Mouse (Mus musculus): ENCODE measurements at regions not wholly inside any gene's neighbourhood (a gene's known extent, or its start where the extent isn't known, plus 50 kb on each side); places are given as distances from the start of the nearest gene placed in this dataset.

DNA sequence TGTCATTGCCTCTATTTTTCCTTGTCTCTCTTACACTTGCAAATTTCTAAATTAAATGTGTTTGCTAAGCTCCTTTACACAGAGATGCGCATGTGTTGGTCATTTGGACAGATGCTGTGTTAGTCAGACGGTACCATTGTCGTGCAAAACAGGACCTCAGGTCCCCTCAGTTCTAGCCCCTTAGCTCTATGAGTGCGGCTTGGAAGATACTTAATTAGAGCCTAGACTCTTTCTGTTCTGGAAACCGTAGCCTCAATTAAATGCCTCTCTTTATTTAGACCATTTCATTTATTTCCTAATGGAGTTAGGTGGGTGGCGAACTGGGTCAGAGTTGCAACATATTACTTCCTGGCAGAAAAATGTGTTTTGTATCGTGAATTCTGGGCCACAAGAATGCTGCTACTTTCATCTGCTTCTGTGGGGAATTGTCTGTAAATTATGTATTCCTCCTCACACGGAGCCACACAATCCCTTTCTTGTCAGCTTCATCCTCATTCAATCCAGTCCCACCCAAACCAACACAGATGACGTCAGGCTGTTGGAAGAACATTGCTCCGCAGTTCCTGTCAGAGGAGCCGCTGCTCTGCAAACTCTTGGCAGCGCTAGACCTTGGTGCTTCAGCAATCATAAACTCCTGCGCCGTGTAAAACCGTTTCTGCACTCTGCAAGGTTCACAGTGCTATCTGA is 345.4 kb upstream of the Nova1 start (continued):
- TF ChIP-seq ETS1 (IDR thresholded peaks at IDR 0.05; ENCODE audit: low read depth, low read length) (no peak), NELFE (IDR thresholded peaks at IDR 0.05; ENCODE audit: low read depth, low read length) (no peak), EP300 (IDR thresholded peaks at IDR 0.05; ENCODE audit: low read depth in 1 of 2, low read length in 2 of 2) (no peak), USF1 (IDR thresholded peaks at IDR 0.05; ENCODE audit: low read depth, low read length) (no peak), BHLHE40 (IDR thresholded peaks at IDR 0.05; ENCODE audit: borderline replicate concordance, low read depth, low read length) (no peak)

DNA sequence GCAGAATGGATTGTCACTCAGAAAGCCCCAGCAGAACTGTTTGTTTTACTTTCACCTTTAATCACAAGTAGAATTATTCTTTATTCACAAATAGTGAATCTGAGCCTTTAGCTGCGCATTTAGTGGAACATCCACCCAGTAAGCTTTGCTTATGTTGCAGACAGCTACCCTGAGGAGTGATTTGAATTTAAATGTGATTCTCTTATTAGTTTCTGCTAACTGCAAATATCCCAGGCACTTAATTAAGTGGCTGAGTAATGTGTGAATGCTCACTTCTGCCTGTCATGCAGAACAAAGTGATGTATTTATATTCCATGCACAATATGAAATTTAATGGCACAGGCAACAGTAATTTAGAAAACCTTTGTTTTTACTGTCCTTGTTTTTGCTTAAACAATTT is 344.4 kb upstream of the Nova1 start:
- no peaks in the 10 kb centered on the region for H3K4me1 ChIP-seq (ENCODE audit: control insufficient read depth in 1 of 2, insufficient read depth in 2 of 2, low read length in 2 of 2)
- no peak for DNase-seq (ENCODE audit: low read depth, low spot score)
- no peak overlapping the region for H3K9ac ChIP-seq (ENCODE audit: control insufficient read depth, low read depth, low read length, poor library complexity, severe bottlenecking)
- no peak overlapping the region for H3K4me3 ChIP-seq (ENCODE audit: control insufficient read depth in 1 of 2, insufficient read depth in 1 of 2, low read depth in 2 of 2, low read length in 2 of 2)
- H3K36me3 ChIP-seq (ENCODE audit: control insufficient read depth in 1 of 2, insufficient read depth in 2 of 2, low read length in 2 of 2) = no peaks in the 10 kb centered on the region
- H3K27me3 ChIP-seq (ENCODE audit: control insufficient read depth in 1 of 2, insufficient read depth in 2 of 2, low read length in 2 of 2) = no peaks in the 10 kb centered on the region; a peak in 1 of 4 replicates
- H3K79me2 ChIP-seq (ENCODE audit: control insufficient read depth, insufficient read depth, low read length, poor library complexity) = no peaks in the 10 kb centered on the region
- no peaks in the 10 kb centered on the region for H3K9me3 ChIP-seq (replicated peaks; ENCODE audit: insufficient read depth, low read length)
- H3K27ac ChIP-seq (ENCODE audit: control insufficient read depth, low read depth, low read length) = no peak overlapping the region
- TF ChIP-seq KAT2A (conservative IDR thresholded peaks at IDR 0.05; ENCODE audit: low read depth, low read length) (no peak), BHLHE40 (IDR thresholded peaks at IDR 0.05; ENCODE audit: borderline replicate concordance, low read depth, low read length) (no peak), EP300 (IDR thresholded peaks at IDR 0.05; ENCODE audit: low read depth in 1 of 2, low read length in 2 of 2) (no peak), POLR2A (IDR thresholded peaks at IDR 0.05; ENCODE audit: control insufficient read depth in 1 of 2, insufficient read depth in 1 of 2, low read depth in 1 of 2, low read length in 2 of 2, poor library complexity in 1 of 2) (no peak), MYB (IDR thresholded peaks at IDR 0.05; ENCODE audit: low read depth, low read length) (no peak), ZKSCAN1 (IDR thresholded peaks at IDR 0.05; ENCODE audit: low read depth, low read length) (no peak), NRF1 (IDR thresholded peaks at IDR 0.05; ENCODE audit: insufficient read depth, low read depth, low read length, poor library complexity, severe bottlenecking) (no peak), POLR2AphosphoS5 (IDR thresholded peaks at IDR 0.05; ENCODE audit: borderline replicate concordance, low read depth, low read length) (no peak), RCOR1 (IDR thresholded peaks at IDR 0.05; ENCODE audit: low read depth, low read length) (no peak), SMC3 (IDR thresholded peaks at IDR 0.05; ENCODE audit: low read depth, low read length) (no peak), ZNF384 (IDR thresholded peaks at IDR 0.05; ENCODE audit: low read depth, low read length) (no peak), MYC (IDR thresholded peaks at IDR 0.05; ENCODE audit: low read depth, low read length) (no peak), MAFK (IDR thresholded peaks at IDR 0.05; ENCODE audit: borderline replicate concordance, low read depth, low read length) (no peak)

DNA sequence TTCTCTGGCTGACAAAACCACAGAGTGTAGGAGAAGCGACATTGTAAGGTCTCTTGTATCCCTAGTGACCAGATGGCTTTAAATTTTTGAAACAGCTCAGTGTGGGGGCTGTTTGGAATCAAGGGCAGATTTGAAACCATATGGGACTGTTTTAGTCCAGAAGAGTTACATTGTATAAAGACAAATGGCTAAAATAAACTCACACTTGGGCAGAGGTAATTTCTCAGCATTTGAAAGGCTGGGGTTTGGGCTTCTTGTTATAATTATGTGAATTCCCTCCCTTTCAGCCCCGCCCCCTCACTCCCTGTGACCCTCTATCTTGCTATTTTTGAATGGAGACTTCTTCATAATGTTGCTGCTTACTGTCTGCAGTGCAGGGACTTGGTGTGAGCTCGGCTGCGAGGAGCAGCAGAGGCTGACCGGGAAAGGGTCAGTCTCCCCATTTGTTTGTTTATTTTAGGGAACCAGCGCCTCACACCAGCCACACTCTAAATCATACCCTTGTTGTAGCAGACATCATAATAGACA is 344.0 kb upstream of the Nova1 start:
- H3K79me2 ChIP-seq (ENCODE audit: control insufficient read depth, insufficient read depth, low read length, poor library complexity) = no peaks in the 10 kb centered on the region
- H3K4me1 ChIP-seq (ENCODE audit: control insufficient read depth in 1 of 2, insufficient read depth in 2 of 2, low read length in 2 of 2) = no peaks in the 10 kb centered on the region
- no peaks in the 10 kb centered on the region for H3K9me3 ChIP-seq (replicated peaks; ENCODE audit: insufficient read depth, low read length)
- H3K27ac ChIP-seq (ENCODE audit: control insufficient read depth, low read depth, low read length) = no peak overlapping the region
- DNase-seq (ENCODE audit: low read depth, low spot score) = no peak
- no peak overlapping the region for H3K9ac ChIP-seq (ENCODE audit: control insufficient read depth, low read depth, low read length, poor library complexity, severe bottlenecking)
- no peaks in the 10 kb centered on the region for H3K36me3 ChIP-seq (ENCODE audit: control insufficient read depth in 1 of 2, insufficient read depth in 2 of 2, low read length in 2 of 2)
- no peaks in the 10 kb centered on the region; a peak in 1 of 4 replicates for H3K27me3 ChIP-seq (ENCODE audit: control insufficient read depth in 1 of 2, insufficient read depth in 2 of 2, low read length in 2 of 2)
- no peak overlapping the region for H3K4me3 ChIP-seq (ENCODE audit: control insufficient read depth in 1 of 2, insufficient read depth in 1 of 2, low read depth in 2 of 2, low read length in 2 of 2)
- TF ChIP-seq E2F4 (IDR thresholded peaks at IDR 0.05; ENCODE audit: borderline replicate concordance, low read depth, low read length) (no peak), MAFK (IDR thresholded peaks at IDR 0.05; ENCODE audit: borderline replicate concordance, low read depth, low read length) (no peak), TBP (IDR thresholded peaks at IDR 0.05; ENCODE audit: low read depth, low read length) (no peak), USF2 (IDR thresholded peaks at IDR 0.05; ENCODE audit: borderline replicate concordance in 1 of 2, insufficient read depth in 1 of 2, low read depth in 1 of 2, low read length in 2 of 2) (no peak), MAX (IDR thresholded peaks at IDR 0.05; ENCODE audit: low read length) (no peak), GABPA (IDR thresholded peaks at IDR 0.05; ENCODE audit: low read depth, low read length) (no peak), POLR2AphosphoS2 (IDR thresholded peaks at IDR 0.05; ENCODE audit: low read length) (no peak), SIN3A (IDR thresholded peaks at IDR 0.05; ENCODE audit: low read length) (no peak), TCF12 (IDR thresholded peaks at IDR 0.05; ENCODE audit: low read depth, low read length) (no peak), RCOR1 (IDR thresholded peaks at IDR 0.05; ENCODE audit: low read depth, low read length) (no peak), RAD21 (IDR thresholded peaks at IDR 0.05; ENCODE audit: low read depth, low read length) (no peak)

All from MEL (cell line).